Mouse (Mus musculus) pancreas, adult 10 weeks (tissue): ENCODE results near the gene Slc25a17. TPM values are rescaled to one million over a fixed set of nuclear protein-coding genes. Genes with fewer than 3 reads are reported as not detected.

ENCODE experiments used
- polyA plus RNA-seq: library from polyadenylated mRNA; stranded (reverse); fragments of 350-450 nt; fragmentation: Illumina TruSeq; extraction: RNeasy Lipid Tissue Mini Kit (QIAGEN cat#74804); gene quantifications from one replicate; pipeline ENCODE4 v1.2.3, GENCODE M21; 2015; ENCODE audit warnings: low read depth, low replicate concordance; ENCODE audit not compliant: insufficient read depth

The Slc25a17 gene
- 11.7 TPM for polyA plus RNA-seq

DNA sequence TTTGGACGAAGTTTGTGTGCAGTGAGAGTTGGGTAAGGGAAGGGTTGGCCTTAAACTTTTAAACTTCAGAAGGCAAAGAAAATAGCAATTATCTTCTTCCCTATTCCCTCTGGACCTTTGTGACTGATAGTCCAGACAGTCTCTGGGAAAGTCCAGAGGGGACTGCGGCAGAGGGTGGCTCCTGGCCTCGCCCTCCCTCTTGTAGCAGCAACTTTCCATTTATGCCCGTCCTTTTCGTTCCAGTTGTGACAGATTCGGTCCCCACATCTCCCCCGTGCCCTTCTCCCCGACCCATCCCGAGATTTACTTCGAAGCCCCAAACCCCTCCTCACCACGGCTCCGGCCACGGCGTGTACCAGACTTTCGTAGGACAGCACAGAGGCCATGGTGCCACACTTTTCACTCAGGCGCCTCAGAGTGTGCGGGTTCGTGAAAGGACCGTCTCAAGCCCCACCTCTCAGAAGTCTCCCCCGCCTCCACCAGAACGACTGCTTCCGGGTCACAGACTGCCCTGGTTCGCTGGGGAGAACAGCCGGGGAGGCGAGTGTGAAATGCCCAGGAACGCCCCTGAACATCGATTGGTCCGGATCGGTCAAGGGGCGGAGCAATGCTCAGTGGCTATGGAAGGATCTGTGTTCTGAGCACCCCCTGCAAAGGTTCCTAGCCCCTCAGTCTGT lies at the start of gene Slc25a17:
Slc25a17 (minus strand) TSS at position 468 of the 677 bp plus-strand sequence.

DNA sequence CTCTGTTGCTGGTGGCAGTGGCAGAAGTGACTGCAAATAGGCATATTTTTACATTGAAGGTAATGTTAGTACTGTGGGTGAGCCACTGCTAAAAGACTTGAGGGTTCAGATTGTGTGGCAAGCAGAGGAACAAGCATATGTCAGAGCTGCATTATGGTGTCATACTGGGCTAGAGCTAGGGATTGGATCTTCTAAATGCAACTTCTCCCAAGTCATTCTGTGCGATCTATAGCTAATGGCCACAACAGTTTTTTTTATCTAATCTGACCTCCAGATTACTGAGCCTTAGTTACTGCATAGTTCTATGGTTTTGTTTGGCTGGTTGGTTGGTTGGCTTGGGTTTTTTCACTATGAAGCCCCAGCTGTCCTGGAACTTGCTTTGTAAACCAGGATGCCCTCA lies 47.6 kb upstream of the Slc25a17 start, which contains the start of gene Dnajb7:
Dnajb7 (minus strand) TSS at position 101 of the 400 bp plus-strand sequence.

DNA sequence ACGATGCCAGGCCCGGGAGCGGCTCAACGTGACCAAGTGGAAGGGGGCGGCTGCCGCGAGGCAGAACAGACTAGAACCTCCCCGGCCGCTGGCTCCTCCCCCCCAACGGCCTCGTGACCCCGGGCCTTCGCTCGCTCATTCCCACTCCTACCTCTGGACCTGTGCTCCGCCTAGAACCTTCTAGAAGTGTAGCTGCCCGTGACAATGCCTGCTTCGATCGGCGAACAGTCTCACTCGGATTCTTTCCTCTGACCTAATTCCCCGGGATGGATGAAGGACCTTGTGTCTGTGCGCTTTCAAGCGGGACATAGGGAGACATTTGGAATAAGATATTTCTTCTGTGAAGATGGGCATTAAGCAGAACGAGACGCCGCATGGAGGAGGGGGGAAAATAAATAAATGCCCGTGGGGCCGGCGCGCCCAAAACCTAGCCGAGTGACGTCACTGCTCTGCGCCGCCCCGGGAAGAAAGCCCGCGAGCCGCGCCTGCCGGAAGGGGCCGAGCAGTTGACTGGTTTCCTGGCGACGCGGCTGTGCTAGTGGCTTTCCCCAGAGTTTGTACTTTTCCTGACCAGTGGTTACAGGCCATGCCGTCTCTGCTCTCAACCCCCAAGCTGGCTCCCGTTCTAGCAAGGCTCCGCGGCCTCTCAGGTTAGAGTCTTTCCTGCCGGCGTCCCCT lies 39.2 kb upstream of the Slc25a17 start, which contains the start of the genes St13 and Xpnpep3:
St13 (minus strand) TSS at position 440 of the 678 bp plus-strand sequence.
Xpnpep3 (plus strand) TSS at position 501 of the 678 bp plus-strand sequence.

Other genes with a start within 250 kb of the Slc25a17 start
- gene Mrtfa, start 170.1 kb downstream of the Slc25a17 start, polyA plus RNA-seq: 3.3 TPM
- gene Mchr1, start 125.3 kb downstream of the Slc25a17 start, polyA plus RNA-seq: not detected
- 14.6 TPM for gene St13, start 39.3 kb upstream of the Slc25a17 start, polyA plus RNA-seq
- gene Xpnpep3, start 39.3 kb upstream of the Slc25a17 start, polyA plus RNA-seq: 2.0 TPM
- not detected for gene Dnajb7, start 47.5 kb upstream of the Slc25a17 start, polyA plus RNA-seq
- gene Rbx1, start 105.5 kb upstream of the Slc25a17 start, polyA plus RNA-seq: 21.2 TPM
- 11.7 TPM for gene Ep300, start 224.5 kb upstream of the Slc25a17 start, polyA plus RNA-seq